In the genomic region with DNA sequence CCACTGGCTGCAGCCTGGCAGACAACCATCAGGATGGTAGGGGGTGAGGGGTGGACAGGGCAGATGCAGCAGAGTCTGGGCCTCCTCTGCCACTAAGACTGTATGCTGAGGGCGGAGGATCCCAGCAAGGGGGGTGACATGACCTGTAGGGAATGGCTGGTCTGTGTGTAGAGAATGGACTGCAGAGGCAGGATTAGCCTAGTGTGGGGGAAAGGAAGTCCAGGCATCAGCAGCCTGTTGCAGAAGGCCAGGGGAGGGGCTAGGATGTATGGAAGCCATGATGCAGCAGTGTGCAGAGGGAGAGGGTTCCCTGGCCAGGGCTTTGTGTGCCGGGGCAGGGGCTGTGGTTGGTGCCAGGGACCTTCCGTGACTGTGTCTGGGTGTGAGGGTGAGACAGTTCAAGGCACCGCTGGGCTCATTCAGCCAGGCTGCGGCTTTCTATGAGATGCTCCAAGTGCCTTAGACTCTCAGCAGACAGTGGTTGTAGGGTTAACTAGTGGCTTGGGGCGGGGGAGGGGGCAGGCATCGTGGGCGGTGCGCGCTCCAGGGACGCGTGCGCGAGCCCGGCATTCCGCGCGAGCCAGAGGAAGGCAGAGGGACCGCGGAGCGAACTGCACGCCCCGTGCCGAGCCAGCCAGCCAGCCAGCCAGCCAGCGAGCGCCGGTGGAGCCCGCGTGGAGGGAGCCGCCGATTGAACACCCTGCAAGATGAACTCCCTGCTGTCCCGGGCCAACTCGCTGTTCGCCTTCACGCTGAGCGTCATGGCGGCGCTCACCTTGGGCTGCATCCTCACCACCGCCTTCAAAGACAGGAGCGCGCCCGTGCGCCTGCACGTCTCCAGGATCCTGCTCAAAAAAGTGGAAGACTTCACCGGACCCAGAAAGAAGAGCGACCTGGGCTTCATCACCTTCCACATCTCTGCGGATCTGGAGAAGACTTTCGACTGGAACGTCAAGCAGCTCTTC, we compare ENCODE assay signal across 8 mouse cellular contexts. TPM values are rescaled to one million over a fixed set of nuclear protein-coding genes. Genes with fewer than 3 reads are reported as not detected.
DNase-seq lines count a peak whose midpoint lies in the region; ATAC-seq and TF ChIP-seq lines count a peak whose summit lies in the region.
"Not testable (repeated sequence)": the region's sequence is repeated elsewhere in the genome, so short reads cannot be mapped to it uniquely, and the experiment has no call there.

Arxes1 (plus strand) TSS at position 569 of the 965 bp plus-strand sequence.

- not testable (repeated sequence) for H3K9me3 ChIP-seq in hindbrain, embryonic 14.5 days (ENCODE audit: control insufficient read depth, low read length); liver, embryonic 14.5 days (ENCODE audit: control insufficient read depth, low read length); midbrain, postnatal 0 days (ENCODE audit: low read length); stomach, postnatal 0 days (ENCODE audit: control insufficient read depth, low read length)

- H3K36me3 ChIP-seq in hindbrain, embryonic 14.5 days (replicated peaks; ENCODE audit: control insufficient read depth, insufficient read depth); liver, embryonic 14.5 days (replicated peaks; ENCODE audit: control insufficient read depth, insufficient read depth, low read depth); midbrain, postnatal 0 days (ENCODE audit: insufficient read depth, low read length); stomach, postnatal 0 days (ENCODE audit: control insufficient read depth, insufficient read depth, low read length): not testable (repeated sequence)

- H3K4me3 ChIP-seq in hindbrain, embryonic 14.5 days (replicated peaks; ENCODE audit: low read length): peak within 1 kb of the TSS; percentile 28
- H3K4me3 ChIP-seq in liver, embryonic 14.5 days (ENCODE audit: insufficient read depth in 1 of 2, low read depth in 2 of 2, low read length in 2 of 2): 0 out of 4 replicates have a peak within 1 kb of the TSS, but pooled peaks of 1 of the 2 experiments have one; percentile 13
- peak within 1 kb of the TSS; percentile 35 for H3K4me3 ChIP-seq in midbrain, postnatal 0 days (ENCODE audit: low read depth, low read length)
- not testable (repeated sequence) for H3K4me3 ChIP-seq in stomach, postnatal 0 days (ENCODE audit: low read depth, low read length)

- not testable (repeated sequence) for H3K27ac ChIP-seq in hindbrain, embryonic 14.5 days; liver, embryonic 14.5 days; midbrain, postnatal 0 days (ENCODE audit: low read depth, low read length); stomach, postnatal 0 days (replicated peaks)

- TF ChIP-seq EP300 in liver, embryonic 14.5 days (IDR thresholded peaks at IDR 0.05; ENCODE audit: low read depth); stomach, postnatal 0 days (optimal IDR thresholded peaks at IDR 0.05): not testable (repeated sequence)

- H3K4me2 ChIP-seq in hindbrain, embryonic 14.5 days (replicated peaks): peak within 1 kb of the TSS; percentile 56
- H3K4me2 ChIP-seq in liver, embryonic 14.5 days (ENCODE audit: low read depth): peak within 1 kb of the TSS; percentile 11; the same call in 1 of the 2 replicates
- peak within 1 kb of the TSS; percentile 42 for H3K4me2 ChIP-seq in midbrain, postnatal 0 days (ENCODE audit: low read depth, low read length, poor library complexity, severe bottlenecking)
- H3K4me2 ChIP-seq in stomach, postnatal 0 days (replicated peaks; ENCODE audit: low read depth): not testable (repeated sequence)

- not testable (repeated sequence) for H3K4me1 ChIP-seq in hindbrain, embryonic 14.5 days (replicated peaks; ENCODE audit: control insufficient read depth, insufficient read depth, low read length); liver, embryonic 14.5 days (replicated peaks; ENCODE audit: control insufficient read depth in 2 of 2, insufficient read depth in 2 of 2, low read length in 1 of 2); midbrain, postnatal 0 days (ENCODE audit: insufficient read depth, low read length); stomach, postnatal 0 days (replicated peaks; ENCODE audit: control insufficient read depth, insufficient read depth)

- 10% methylated on average over 1 of the region's 49 CpGs for WGBS in hindbrain, embryonic 14.5 days
- WGBS in liver, embryonic 14.5 days (ENCODE audit: insufficient replicate concordance): 19% methylated on average over 14 of the region's 49 CpGs
- WGBS in midbrain, postnatal 0 days: 13% methylated on average over 14 of the region's 49 CpGs
- WGBS in stomach, postnatal 0 days: 5% methylated on average over 7 of the region's 49 CpGs

- ATAC-seq in hindbrain, embryonic 14.5 days (ENCODE audit: low FRiP score): peak; percentile 95
- peak; percentile 72 for ATAC-seq in liver, embryonic 14.5 days (ENCODE audit: insufficient read depth)
- ATAC-seq in midbrain, postnatal 0 days (ENCODE audit: low FRiP score): peak; percentile 94
- peak; percentile 90 for ATAC-seq in stomach, postnatal 0 days (ENCODE audit: low FRiP score, low TSS enrichment)

- not testable (repeated sequence) for TF ChIP-seq CTCF in liver, embryonic 14.5 days (IDR thresholded peaks at IDR 0.05; ENCODE audit: low read depth); midbrain, postnatal 0 days (IDR thresholded peaks at IDR 0.05); stomach, postnatal 0 days (IDR thresholded peaks at IDR 0.05; ENCODE audit: low read depth)

- H3K27me3 ChIP-seq in hindbrain, embryonic 14.5 days (ENCODE audit: control insufficient read depth, insufficient read depth, low read length); liver, embryonic 14.5 days (ENCODE audit: control insufficient read depth, insufficient read depth, low read length); midbrain, postnatal 0 days (ENCODE audit: insufficient read depth, low read length); stomach, postnatal 0 days (ENCODE audit: control insufficient read depth, insufficient read depth, low read length): not testable (repeated sequence)

- peak; percentile 17 for DNase-seq in adrenal gland, postnatal 25 days
- DNase-seq in embryo, embryonic 11 days: peak; percentile 33
- DNase-seq in frontal cortex, postnatal 36 days (ENCODE audit: low spot score in 2 of 2): peak; percentile 23 to 30
- DNase-seq in hindbrain, embryonic 14.5 days (ENCODE audit: low spot score); liver, embryonic 14.5 days (ENCODE audit: low read depth in 3 of 3, low spot score in 3 of 3); stomach, postnatal 0 days (ENCODE audit: low spot score): not testable (repeated sequence)
- peak; percentile 1 for DNase-seq in layer of hippocampus, adult 9-11 months
- peak; percentile 3 for DNase-seq in midbrain, postnatal 0 days (ENCODE audit: low spot score)

- peak within 1 kb of the TSS; percentile 20; the same call in 1 of the 2 replicates for H3K9ac ChIP-seq in hindbrain, embryonic 14.5 days
- H3K9ac ChIP-seq in liver, embryonic 14.5 days (replicated peaks); midbrain, postnatal 0 days (replicated peaks; ENCODE audit: low read length, poor library complexity, severe bottlenecking); stomach, postnatal 0 days (ENCODE audit: low read length): not testable (repeated sequence)

RNA-seq across cellular contexts. Expression of gene Arxes1, which starts in this region (rescaled TPM):
- 4.0 and 5.5 TPM in 2 replicates for total RNA-seq in adrenal gland, postnatal 25 days (2021)
- 140 and 149 TPM in 2 replicates for polyA plus RNA-seq in hindbrain, embryonic 14.5 days (2014; fragmentation: Nextera tagmentation; extraction: Ambion mirVana)
- polyA plus RNA-seq in liver, embryonic 14.5 days (2012; rRNA removed): 2.6 and 2.8 TPM in 2 replicates
- polyA plus RNA-seq in liver, embryonic 14.5 days (2014; fragmentation: Nextera tagmentation; extraction: Ambion mirVana): 7.4 and 7.8 TPM in 2 replicates
- 73.3 and 85.3 TPM in 2 replicates for total RNA-seq in midbrain, postnatal 0 days (2014; rRNA removed)
- 228 and 243 TPM in 2 replicates for polyA plus RNA-seq in midbrain, postnatal 0 days (2015; fragmentation: Nextera tagmentation; extraction: Ambion mirVana)
- polyA plus RNA-seq in stomach, postnatal 0 days (2015; fragmentation: Nextera tagmentation; extraction: Ambion mirVana): 11.3 and 11.6 TPM in 2 replicates

Comparison
In these comparisons a context has a peak if more than half of its experiments do, and no peak if none do; other contexts are left out.
1. RNA of gene Arxes1 (total RNA-seq): 73.3 to 85.3 TPM in midbrain, postnatal 0 days; 4.0 to 5.5 TPM in adrenal gland, postnatal 25 days; every median in the first group is over 10 times any median in the second.
2. RNA of gene Arxes1 (polyA plus RNA-seq): 228 to 243 TPM in midbrain, postnatal 0 days and 140 to 149 TPM in hindbrain, embryonic 14.5 days; 11.3 to 11.6 TPM in stomach, postnatal 0 days and 2.6 to 7.8 TPM in liver, embryonic 14.5 days; every median in the first group is over 10 times any median in the second.
3. Peak in every context shown above with its lines, with median percentiles within 50 percentile points of each other: ATAC-seq.